Mouse (Mus musculus): Measurements from ENCODE around the gene Msmo1. TPM values are rescaled to one million over a fixed set of nuclear protein-coding genes. Genes with fewer than 3 reads are reported as not detected.

Gene Msmo1
- polyA plus RNA-seq, 1 experiment from 2014 or later = 91.2 TPM

DNA sequence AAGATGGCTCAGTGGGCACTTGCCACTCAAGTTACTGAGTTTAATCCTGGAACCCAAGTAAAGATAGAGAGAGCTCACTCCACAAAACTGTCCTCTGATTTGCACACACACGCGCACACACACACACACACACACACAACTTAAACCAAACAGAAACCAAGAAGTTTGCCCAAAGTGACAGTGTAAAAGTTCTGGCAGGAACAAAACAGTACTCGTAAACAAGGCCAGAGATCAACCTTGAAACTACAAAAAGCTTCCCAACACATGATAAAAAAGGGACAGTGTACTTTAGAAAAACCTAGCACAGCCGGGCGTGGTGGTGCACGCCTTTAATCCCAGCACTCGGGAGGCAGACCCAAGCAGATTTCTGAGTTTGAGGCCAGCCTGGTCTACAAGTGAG lies 5.4 kb downstream of the Msmo1 start:
- Histone ChIP-seq H3K9me3 (replicated peaks; ENCODE audit: low read length) (no peaks in the 10 kb centered on the region), H3K27ac (no peak overlapping the region), H3K27me3 (ENCODE audit: insufficient read depth, low read length) (no peaks in the 10 kb centered on the region), H3K4me1 (replicated peaks; ENCODE audit: insufficient read depth, low read length) (0 out of 2 replicates have a peak, but pooled peaks cover 3% of the 10 kb centered on the region), H3K36me3 (ENCODE audit: insufficient read depth, low read length) (peaks cover 32% of the 10 kb centered on the region; the same call in 1 of the 2 replicates), H3K9ac (ENCODE audit: low read depth, low read length) (no peak overlapping the region), H3K4me3 (replicated peaks; ENCODE audit: low read depth, low read length) (no peak overlapping the region), H3K4me2 (ENCODE audit: low read length) (no peak overlapping the region)
- ATAC-seq (replicated peaks; ENCODE audit: low FRiP score, low read depth) = no peak
- 89% methylated on average over 7 of the region's 7 CpGs for WGBS
- no peak for TF ChIP-seq CTCF (IDR thresholded peaks at IDR 0.05; ENCODE audit: low read depth)
- DNase-seq (ENCODE audit: low spot score) = no peak

DNA sequence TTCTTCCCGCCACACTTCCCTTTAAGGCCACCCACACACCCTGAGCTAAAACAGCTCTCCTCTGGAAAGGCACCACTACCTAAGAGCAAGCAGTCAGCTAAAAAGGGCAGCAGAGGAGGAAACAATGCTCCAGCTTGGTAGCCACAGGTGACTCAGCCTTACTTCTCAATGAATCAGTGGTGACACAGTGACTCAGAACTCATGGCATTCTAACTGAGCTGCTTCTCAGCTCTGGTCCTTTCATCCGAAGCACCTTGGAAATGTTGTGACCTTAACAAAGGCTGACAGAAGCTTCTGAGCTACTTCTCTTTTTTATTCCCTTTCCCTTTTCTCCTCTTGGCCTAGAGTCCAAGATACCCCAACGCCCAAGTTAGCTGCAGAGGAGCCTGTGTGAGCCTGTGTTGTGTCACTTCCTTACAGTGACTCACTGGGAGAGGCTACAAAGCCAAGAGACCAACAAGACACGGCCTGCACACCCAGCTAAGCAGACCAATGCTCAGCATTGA lies 7.3 kb downstream of the Msmo1 start:
- H3K4me1 ChIP-seq (replicated peaks; ENCODE audit: insufficient read depth, low read length) = no peaks in the 10 kb centered on the region
- ATAC-seq (replicated peaks; ENCODE audit: low FRiP score, low read depth) = no peak; the same call in 1 of the 2 replicates
- H3K27ac ChIP-seq = no peak overlapping the region
- H3K4me3 ChIP-seq (replicated peaks; ENCODE audit: low read depth, low read length) = no peak overlapping the region
- no peak overlapping the region for H3K4me2 ChIP-seq (ENCODE audit: low read length)
- no peaks in the 10 kb centered on the region for H3K9me3 ChIP-seq (replicated peaks; ENCODE audit: low read length)
- TF ChIP-seq CTCF (IDR thresholded peaks at IDR 0.05; ENCODE audit: low read depth) = no peak
- H3K9ac ChIP-seq (ENCODE audit: low read depth, low read length) = no peak overlapping the region
- WGBS = 88% methylated on average over 4 of the region's 4 CpGs
- no peak for DNase-seq (ENCODE audit: low spot score)
- H3K36me3 ChIP-seq (ENCODE audit: insufficient read depth, low read length) = peaks cover 43% of the 10 kb centered on the region
- H3K27me3 ChIP-seq (ENCODE audit: insufficient read depth, low read length) = no peaks in the 10 kb centered on the region

DNA sequence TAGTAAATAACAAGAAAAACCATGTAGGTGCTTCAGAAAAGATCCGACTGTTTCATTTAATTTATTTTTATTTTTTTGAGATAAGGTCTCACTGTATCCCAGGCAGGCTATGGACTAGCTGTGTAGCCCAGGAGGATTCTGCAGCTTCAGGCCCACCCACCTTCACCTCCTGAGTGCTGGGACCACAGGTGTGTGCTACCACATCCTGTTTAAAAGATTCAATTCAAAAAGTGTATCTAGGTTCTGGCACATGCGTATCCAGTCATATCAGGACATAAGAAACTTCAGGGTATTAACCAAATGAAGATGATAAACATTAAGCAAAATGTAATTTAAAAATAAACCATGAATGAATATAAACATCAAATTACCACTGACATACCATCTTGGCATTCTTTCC lies 10.4 kb downstream of the Msmo1 start:
- 88% methylated on average over 2 of the region's 2 CpGs for WGBS
- Histone ChIP-seq H3K9ac (ENCODE audit: low read depth, low read length) (no peak overlapping the region), H3K4me1 (replicated peaks; ENCODE audit: insufficient read depth, low read length) (no peaks in the 10 kb centered on the region), H3K9me3 (replicated peaks; ENCODE audit: low read length) (no peaks in the 10 kb centered on the region), H3K27me3 (ENCODE audit: insufficient read depth, low read length) (no peaks in the 10 kb centered on the region), H3K4me3 (replicated peaks; ENCODE audit: low read depth, low read length) (no peak overlapping the region), H3K4me2 (ENCODE audit: low read length) (no peak overlapping the region), H3K27ac (no peak overlapping the region), H3K36me3 (ENCODE audit: insufficient read depth, low read length) (peaks cover 47% of the 10 kb centered on the region)
- no peak for ATAC-seq (replicated peaks; ENCODE audit: low FRiP score, low read depth)
- DNase-seq (ENCODE audit: low spot score) = no peak
- no peak for TF ChIP-seq CTCF (IDR thresholded peaks at IDR 0.05; ENCODE audit: low read depth)

DNA sequence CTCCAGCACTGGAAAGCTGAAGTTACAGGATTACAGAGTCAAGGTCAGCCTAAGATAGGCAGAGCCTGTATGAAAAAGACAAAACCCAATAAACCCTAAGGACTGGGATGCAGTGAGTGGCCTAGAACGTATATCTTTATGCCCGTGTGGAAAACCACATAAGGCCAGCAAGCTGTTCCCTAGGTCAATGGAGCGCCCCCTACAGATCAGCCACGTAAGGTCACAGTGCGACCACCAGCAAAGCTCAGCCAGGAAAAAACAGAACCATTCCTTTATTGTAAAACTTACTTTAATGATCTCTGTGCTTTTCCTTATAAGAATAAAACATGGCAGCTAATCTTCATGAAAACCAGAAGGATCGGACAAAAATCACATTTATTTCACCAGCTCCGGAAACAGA lies 15.7 kb downstream of the Msmo1 start:
- no peak overlapping the region for H3K9ac ChIP-seq (ENCODE audit: low read depth, low read length)
- 87% methylated on average over 7 of the region's 7 CpGs for WGBS
- no peak for ATAC-seq (replicated peaks; ENCODE audit: low FRiP score, low read depth)
- no peak overlapping the region for H3K4me3 ChIP-seq (replicated peaks; ENCODE audit: low read depth, low read length)
- H3K27ac ChIP-seq = no peak overlapping the region
- no peaks in the 10 kb centered on the region for H3K27me3 ChIP-seq (ENCODE audit: insufficient read depth, low read length)
- H3K4me1 ChIP-seq (replicated peaks; ENCODE audit: insufficient read depth, low read length) = no peaks in the 10 kb centered on the region
- no peak for DNase-seq (ENCODE audit: low spot score)
- TF ChIP-seq CTCF (IDR thresholded peaks at IDR 0.05; ENCODE audit: low read depth) = no peak
- no peak overlapping the region for H3K4me2 ChIP-seq (ENCODE audit: low read length)
- no peaks in the 10 kb centered on the region for H3K9me3 ChIP-seq (replicated peaks; ENCODE audit: low read length)
- peaks cover 43% of the 10 kb centered on the region for H3K36me3 ChIP-seq (ENCODE audit: insufficient read depth, low read length)

DNA sequence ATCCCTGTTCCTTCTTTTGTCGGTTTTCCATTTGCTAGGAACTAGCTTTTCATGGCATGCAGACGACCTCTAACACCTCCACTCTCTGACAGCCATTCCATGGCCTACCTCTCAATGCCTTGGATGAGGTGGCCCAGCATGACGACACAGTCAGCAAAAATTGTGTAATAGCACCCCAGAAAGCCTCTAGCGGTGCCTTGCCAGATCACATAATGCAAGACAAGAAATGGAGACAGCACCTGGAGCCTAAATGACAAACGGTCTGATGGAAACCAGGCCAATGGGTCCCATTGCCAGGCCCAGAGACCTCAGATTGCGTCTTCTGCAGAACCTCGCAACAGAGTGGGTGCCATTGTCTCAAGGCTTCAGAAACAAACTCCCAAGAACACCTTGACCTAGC lies 21.1 kb downstream of the Msmo1 start:
- no peaks in the 10 kb centered on the region for H3K4me1 ChIP-seq (replicated peaks; ENCODE audit: insufficient read depth, low read length)
- H3K27ac ChIP-seq = no peak overlapping the region
- no peak for TF ChIP-seq CTCF (IDR thresholded peaks at IDR 0.05; ENCODE audit: low read depth)
- H3K36me3 ChIP-seq (ENCODE audit: insufficient read depth, low read length) = peaks cover 10% of the 10 kb centered on the region; the same call in 1 of the 2 replicates
- H3K27me3 ChIP-seq (ENCODE audit: insufficient read depth, low read length) = no peaks in the 10 kb centered on the region
- H3K9ac ChIP-seq (ENCODE audit: low read depth, low read length) = no peak overlapping the region
- ATAC-seq (replicated peaks; ENCODE audit: low FRiP score, low read depth) (no peak), DNase-seq (ENCODE audit: low spot score) (no peak)
- no peaks in the 10 kb centered on the region for H3K9me3 ChIP-seq (replicated peaks; ENCODE audit: low read length)
- no peak overlapping the region for H3K4me3 ChIP-seq (replicated peaks; ENCODE audit: low read depth, low read length)
- WGBS = 89% methylated on average over 7 of the region's 7 CpGs
- H3K4me2 ChIP-seq (ENCODE audit: low read length) = no peak overlapping the region

DNA sequence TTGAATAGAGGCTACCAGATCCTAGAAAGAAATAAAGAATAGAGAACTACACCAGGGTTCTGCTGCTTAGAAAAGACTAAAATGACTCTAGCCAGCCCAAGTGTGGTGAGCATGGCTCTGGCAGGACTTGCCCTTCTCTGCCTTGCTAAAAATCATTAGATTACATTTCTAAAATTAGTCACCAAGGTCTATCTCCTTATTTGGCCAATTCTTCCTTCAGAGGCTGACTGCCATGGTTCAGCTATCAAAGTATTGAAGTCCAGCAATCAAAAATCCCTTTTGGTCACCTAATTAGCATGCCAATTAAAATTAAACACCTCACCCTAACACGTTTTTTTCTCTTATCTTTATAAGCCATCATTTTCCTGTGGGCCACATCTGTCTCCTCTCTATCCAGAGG lies 22.0 kb downstream of the Msmo1 start:
- Histone ChIP-seq H3K36me3 (ENCODE audit: insufficient read depth, low read length) (0 out of 2 replicates have a peak, but pooled peaks cover 1% of the 10 kb centered on the region), H3K4me1 (replicated peaks; ENCODE audit: insufficient read depth, low read length) (no peaks in the 10 kb centered on the region), H3K4me2 (ENCODE audit: low read length) (no peak overlapping the region), H3K27me3 (ENCODE audit: insufficient read depth, low read length) (no peaks in the 10 kb centered on the region), H3K27ac (no peak overlapping the region), H3K9ac (ENCODE audit: low read depth, low read length) (no peak overlapping the region), H3K4me3 (replicated peaks; ENCODE audit: low read depth, low read length) (no peak overlapping the region), H3K9me3 (replicated peaks; ENCODE audit: low read length) (no peaks in the 10 kb centered on the region)
- ATAC-seq (replicated peaks; ENCODE audit: low FRiP score, low read depth) (no peak), DNase-seq (ENCODE audit: low spot score) (no peak)
- 14% methylated on average over 1 of the region's 1 CpGs for WGBS
- no peak for TF ChIP-seq CTCF (IDR thresholded peaks at IDR 0.05; ENCODE audit: low read depth)

DNA sequence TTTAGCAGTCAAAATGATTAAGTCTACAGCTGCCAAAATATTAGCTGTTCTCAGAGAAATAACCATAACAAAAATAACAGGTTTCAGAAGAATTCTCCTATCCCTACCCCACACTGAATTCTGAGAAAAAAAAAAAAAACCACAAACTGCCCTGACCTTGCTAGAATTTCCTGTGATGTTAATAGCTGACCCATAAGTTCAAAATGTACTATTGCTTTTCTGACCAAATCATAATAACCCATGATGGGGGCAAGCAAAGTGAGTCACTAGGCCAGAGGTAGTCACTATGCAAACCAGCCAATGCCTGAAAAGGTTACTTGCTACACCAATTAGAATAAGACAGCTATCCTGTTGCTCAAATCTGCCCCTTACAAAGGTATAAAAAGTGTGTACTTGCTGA lies 26.1 kb downstream of the Msmo1 start:
- H3K9ac ChIP-seq (ENCODE audit: low read depth, low read length) = no peak overlapping the region
- ATAC-seq (replicated peaks; ENCODE audit: low FRiP score, low read depth) (no peak), DNase-seq (ENCODE audit: low spot score) (no peak)
- H3K4me1 ChIP-seq (replicated peaks; ENCODE audit: insufficient read depth, low read length) = no peaks in the 10 kb centered on the region
- no peak overlapping the region for H3K27ac ChIP-seq
- no peaks in the 10 kb centered on the region for H3K36me3 ChIP-seq (ENCODE audit: insufficient read depth, low read length)
- TF ChIP-seq CTCF (IDR thresholded peaks at IDR 0.05; ENCODE audit: low read depth) = no peak
- H3K4me2 ChIP-seq (ENCODE audit: low read length) = no peak overlapping the region
- no peaks in the 10 kb centered on the region for H3K9me3 ChIP-seq (replicated peaks; ENCODE audit: low read length)
- H3K27me3 ChIP-seq (ENCODE audit: insufficient read depth, low read length) = no peaks in the 10 kb centered on the region
- no peak overlapping the region for H3K4me3 ChIP-seq (replicated peaks; ENCODE audit: low read depth, low read length)

All from kidney, postnatal 0 days (tissue).